Mouse (Mus musculus) thymus, adult 2 months (tissue): Measurements from ENCODE around the gene Olfr469.
"Not testable (repeated sequence)": the region's sequence is repeated elsewhere in the genome, so short reads cannot be mapped to it uniquely, and the experiment has no call there.

Source experiments
- CTCF ChIP-seq: fragments of 200-500 bp; IDR thresholded peaks from 2 replicates; pipeline ENCODE4 v1.5.1; 2012; ENCODE audit warnings: mild to moderate bottlenecking, control low read depth, low read length, moderate library complexity, borderline replicate concordance; ENCODE audit not compliant: control insufficient read depth, poor library complexity, insufficient read depth; ENCODE audit errors: extremely low read depth
- POLR2A ChIP-seq: fragments of 200-500 bp; IDR thresholded peaks from 2 replicates; pipeline ENCODE4 v1.6.1; 2012; ENCODE audit warnings: mild to moderate bottlenecking, low read length, control low read depth, moderate library complexity; ENCODE audit not compliant: control insufficient read depth, poor library complexity, insufficient read depth; ENCODE audit errors: extremely low read depth

GRCm38 (mm10) chr7:107825441-107825840 lies at the start of gene Olfr469:
- not testable (repeated sequence) for TF ChIP-seq CTCF, POLR2A
